Mouse (Mus musculus): ENCODE measurements at regions not wholly inside any gene's neighbourhood (a gene's known extent, or its start where the extent isn't known, plus 50 kb on each side); places are given as distances from the start of the nearest gene placed in this dataset.

DNA sequence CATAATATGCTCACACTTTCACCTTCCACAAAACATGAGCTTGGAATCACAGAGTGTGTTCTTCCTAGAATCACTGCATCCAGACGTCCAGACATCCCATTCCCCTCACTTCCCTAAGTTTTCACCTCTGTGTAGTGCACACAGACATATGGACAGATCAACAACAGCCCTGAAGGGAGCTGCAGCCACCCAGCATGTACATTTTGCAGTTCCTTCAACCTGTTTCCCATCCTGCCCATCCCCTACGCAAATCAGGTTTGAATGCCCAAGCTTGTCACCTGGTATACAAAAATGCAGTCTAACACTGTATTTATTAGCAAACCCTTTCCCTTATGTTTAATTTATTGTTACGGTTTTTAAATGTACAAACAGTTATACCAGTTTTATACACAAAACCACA lies 294.4 kb upstream of the Prkd1 start:
- TF ChIP-seq CTCF (conservative IDR thresholded peaks at IDR 0.05; ENCODE audit: insufficient read depth, insufficient read length, low read depth, low read length) (no peak), POLR2A (IDR thresholded peaks at IDR 0.05; ENCODE audit: low read depth, low read length) (no peak)

Data from kidney, adult 2 months (tissue).